Mouse (Mus musculus): ENCODE data around the gene Gdf1. TPM values are rescaled to one million over a fixed set of nuclear protein-coding genes. Genes with fewer than 3 reads are reported as not detected.

Gdf1 gene
- polyA plus RNA-seq (2012; rRNA removed) = 0.08 TPM in 1 of 2 replicates, not detected in the other

DNA sequence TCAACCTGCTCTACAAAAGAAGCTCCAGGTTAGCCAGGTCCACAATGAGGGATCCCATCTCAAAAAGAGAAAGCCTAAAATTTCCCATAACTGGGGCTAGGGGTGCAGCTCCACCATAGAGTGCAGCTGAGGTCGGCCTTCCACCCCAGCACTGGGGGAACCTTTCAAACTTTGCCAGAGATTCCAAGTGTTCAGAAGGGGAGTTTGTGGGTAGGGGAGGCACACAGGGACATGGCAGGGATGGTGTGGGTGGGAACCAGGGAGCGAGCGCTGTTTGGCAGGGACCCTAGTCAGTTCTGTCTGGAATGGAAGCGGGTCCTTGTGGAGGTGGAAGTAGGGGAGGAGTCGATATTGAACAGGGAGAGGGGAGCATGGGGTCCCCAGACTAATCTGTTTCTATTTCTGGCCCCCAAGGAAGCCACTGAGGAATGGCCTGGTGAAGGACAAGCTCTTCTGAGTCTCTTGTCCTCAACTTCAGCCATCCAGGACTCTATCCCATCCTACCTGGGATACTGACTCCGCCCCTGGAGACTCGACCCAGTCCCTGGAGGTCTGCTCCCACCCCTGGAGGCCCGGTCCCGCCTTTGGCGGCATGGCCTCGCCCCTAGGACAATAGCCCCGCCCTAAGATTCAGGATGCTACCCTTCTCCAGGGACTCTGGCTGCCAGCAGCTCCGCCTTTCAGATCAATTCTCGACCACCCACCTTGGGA is at the start of gene Gdf1:
Gene Gdf1 (plus strand): TSS at position 694 of the 711 bp plus-strand sequence.
- WGBS = 43% methylated on average over 14 of the region's 14 CpGs
- no peak within 1 kb of the TSS for H3K27ac ChIP-seq (ENCODE audit: insufficient read depth, low read depth, low read length)
- H3K36me3 ChIP-seq (ENCODE audit: control insufficient read depth, insufficient read depth, low read length) = peaks cover 3% of the 10 kb centered on the region; the same call in 1 of the 2 replicates
- no peaks in the 10 kb centered on the region for H3K27me3 ChIP-seq (replicated peaks; ENCODE audit: control insufficient read depth, insufficient read depth, low read length)
- H3K4me3 ChIP-seq (ENCODE audit: insufficient read depth, low read depth, low read length) = no peak within 1 kb of the TSS
- TF ChIP-seq CTCF (conservative IDR thresholded peaks at IDR 0.05; ENCODE audit: insufficient read depth, insufficient read length, low read depth, low read length) = no peak
- no peak for TF ChIP-seq POLR2A (IDR thresholded peaks at IDR 0.05; ENCODE audit: low read depth, low read length)
- DNase-seq = no peak
- no peaks in the 10 kb centered on the region for H3K4me1 ChIP-seq (ENCODE audit: control insufficient read depth, insufficient read depth, low read length)

DNA sequence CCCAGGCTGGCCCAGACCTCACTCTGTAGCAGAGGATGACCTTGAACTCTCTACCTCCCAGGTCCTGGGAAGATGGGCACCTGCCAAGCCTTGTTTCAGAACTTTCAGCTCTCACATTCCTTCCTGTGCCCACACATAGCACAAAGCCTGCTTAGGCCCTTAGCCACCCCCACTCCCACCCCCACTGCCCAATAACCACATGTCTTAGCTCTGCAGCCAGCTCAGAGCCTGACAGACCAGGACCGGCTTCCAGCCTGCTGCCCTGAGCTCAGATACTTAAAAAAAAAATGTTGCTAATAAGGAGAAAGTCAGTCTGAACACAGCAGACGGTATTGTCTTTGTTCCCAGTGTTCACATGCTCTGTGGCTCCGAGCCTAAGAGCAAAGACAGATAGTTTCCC is 48.6 kb upstream of the Gdf1 start:
- no peak for DNase-seq
- no peak overlapping the region for H3K27ac ChIP-seq (ENCODE audit: insufficient read depth, low read depth, low read length)
- WGBS = 50% methylated on average over 3 of the region's 3 CpGs
- TF ChIP-seq CTCF (conservative IDR thresholded peaks at IDR 0.05; ENCODE audit: insufficient read depth, insufficient read length, low read depth, low read length) (no peak), POLR2A (IDR thresholded peaks at IDR 0.05; ENCODE audit: low read depth, low read length) (no peak)
- peaks cover 4% of the 10 kb centered on the region; the same call in 1 of the 2 replicates for H3K4me1 ChIP-seq (ENCODE audit: control insufficient read depth, insufficient read depth, low read length)
- no peaks in the 10 kb centered on the region for H3K27me3 ChIP-seq (replicated peaks; ENCODE audit: control insufficient read depth, insufficient read depth, low read length)
- no peak overlapping the region for H3K4me3 ChIP-seq (ENCODE audit: insufficient read depth, low read depth, low read length)
- no peaks in the 10 kb centered on the region for H3K36me3 ChIP-seq (ENCODE audit: control insufficient read depth, insufficient read depth, low read length)

DNA sequence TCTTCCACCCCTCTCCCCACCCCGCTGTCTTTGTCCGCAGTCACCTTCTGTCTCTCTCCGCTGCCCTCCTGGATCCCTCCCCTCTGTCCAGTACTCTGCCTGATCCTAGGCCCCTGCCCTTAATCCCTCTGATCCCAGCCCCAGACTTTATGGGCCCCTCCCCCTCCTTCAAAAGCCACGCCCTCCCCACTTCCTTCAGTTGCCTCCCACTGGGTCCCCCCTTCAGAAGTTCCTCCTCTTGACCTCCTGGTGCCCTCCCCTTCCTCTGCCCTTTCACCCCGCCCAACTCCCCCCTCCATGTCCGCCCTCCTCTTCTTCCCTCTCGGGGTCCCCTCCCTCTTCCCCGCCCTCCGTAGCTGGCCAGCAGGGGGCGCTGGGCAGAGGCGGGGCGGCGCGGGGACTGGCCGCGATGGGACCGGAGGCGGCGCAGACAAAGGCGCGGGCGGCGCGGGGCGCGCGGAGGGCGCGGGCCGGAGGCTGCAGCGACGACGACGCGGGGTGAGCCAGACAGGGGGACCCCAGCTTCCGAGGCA is 46.9 kb upstream of the Gdf1 start, which contains the start of gene Homer3:
Gene Homer3 (plus strand): TSS at position 225 of the 533 bp plus-strand sequence.
- Histone ChIP-seq H3K27ac (ENCODE audit: insufficient read depth, low read depth, low read length) (peak within 1 kb of the TSS; percentile 7), H3K36me3 (ENCODE audit: control insufficient read depth, insufficient read depth, low read length) (no peaks in the 10 kb centered on the region)
- peak; percentile 94 for DNase-seq

GRCm38 (mm10) chr8:70283136-70284077 is 46.2 kb upstream of the Gdf1 start:
- H3K27ac ChIP-seq (ENCODE audit: insufficient read depth, low read depth, low read length) = 0 out of 2 replicates have a peak overlapping the region, but pooled peaks have one; percentile 7
- peaks cover 4% of the 10 kb centered on the region; the same call in 1 of the 2 replicates for H3K4me1 ChIP-seq (ENCODE audit: control insufficient read depth, insufficient read depth, low read length)
- H3K36me3 ChIP-seq (ENCODE audit: control insufficient read depth, insufficient read depth, low read length) = no peaks in the 10 kb centered on the region
- H3K4me3 ChIP-seq (ENCODE audit: insufficient read depth, low read depth, low read length) = peak overlapping the region; percentile 88
- peak; percentile 28 for DNase-seq
- TF ChIP-seq CTCF (conservative IDR thresholded peaks at IDR 0.05; ENCODE audit: insufficient read depth, insufficient read length, low read depth, low read length) (no peak), POLR2A (IDR thresholded peaks at IDR 0.05; ENCODE audit: low read depth, low read length) (no peak)
- WGBS = 2% methylated on average over 55 of the region's 55 CpGs
- H3K27me3 ChIP-seq (replicated peaks; ENCODE audit: control insufficient read depth, insufficient read depth, low read length) = no peaks in the 10 kb centered on the region

More for the DNA sequence above, 46.9 kb upstream of the Gdf1 start, which contains the start of gene Homer3:
- Histone ChIP-seq H3K27me3 (replicated peaks; ENCODE audit: control insufficient read depth, insufficient read depth, low read length) (no peaks in the 10 kb centered on the region), H3K4me1 (ENCODE audit: control insufficient read depth, insufficient read depth, low read length) (peaks cover 4% of the 10 kb centered on the region; the same call in 1 of the 2 replicates), H3K4me3 (ENCODE audit: insufficient read depth, low read depth, low read length) (peak within 1 kb of the TSS; percentile 88)
- TF ChIP-seq CTCF (conservative IDR thresholded peaks at IDR 0.05; ENCODE audit: insufficient read depth, insufficient read length, low read depth, low read length) (peak; percentile 60), POLR2A (IDR thresholded peaks at IDR 0.05; ENCODE audit: low read depth, low read length) (no peak)
- WGBS = 1% methylated on average over 32 of the region's 36 CpGs

DNA sequence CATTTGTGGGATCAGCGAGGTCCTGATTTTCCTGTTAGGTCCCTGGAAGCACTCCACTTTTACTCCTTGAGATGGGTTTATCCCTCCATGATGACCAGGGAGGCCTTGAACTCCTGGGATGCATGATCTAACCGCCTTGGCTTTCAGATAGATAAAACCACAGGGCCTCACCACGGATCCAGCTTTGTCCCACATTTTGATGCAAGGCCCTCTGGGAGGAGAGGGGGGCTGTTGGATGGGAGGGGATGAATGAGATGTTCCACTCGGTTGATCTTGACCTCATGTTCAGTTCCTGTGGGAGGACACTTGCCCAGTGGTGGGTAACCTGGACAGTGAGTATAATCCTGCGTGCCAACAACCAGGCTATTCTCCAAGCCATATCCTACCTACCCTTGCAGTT is 45.2 kb upstream of the Gdf1 start:
- DNase-seq = no peak
- 53% methylated on average over 5 of the region's 5 CpGs for WGBS
- Histone ChIP-seq H3K4me3 (ENCODE audit: insufficient read depth, low read depth, low read length) (no peak overlapping the region), H3K36me3 (ENCODE audit: control insufficient read depth, insufficient read depth, low read length) (no peaks in the 10 kb centered on the region), H3K4me1 (ENCODE audit: control insufficient read depth, insufficient read depth, low read length) (peaks cover 4% of the 10 kb centered on the region; the same call in 1 of the 2 replicates), H3K27ac (ENCODE audit: insufficient read depth, low read depth, low read length) (no peak overlapping the region), H3K27me3 (replicated peaks; ENCODE audit: control insufficient read depth, insufficient read depth, low read length) (no peaks in the 10 kb centered on the region)
- no peak for TF ChIP-seq CTCF (conservative IDR thresholded peaks at IDR 0.05; ENCODE audit: insufficient read depth, insufficient read length, low read depth, low read length)
- no peak for TF ChIP-seq POLR2A (IDR thresholded peaks at IDR 0.05; ENCODE audit: low read depth, low read length)

DNA sequence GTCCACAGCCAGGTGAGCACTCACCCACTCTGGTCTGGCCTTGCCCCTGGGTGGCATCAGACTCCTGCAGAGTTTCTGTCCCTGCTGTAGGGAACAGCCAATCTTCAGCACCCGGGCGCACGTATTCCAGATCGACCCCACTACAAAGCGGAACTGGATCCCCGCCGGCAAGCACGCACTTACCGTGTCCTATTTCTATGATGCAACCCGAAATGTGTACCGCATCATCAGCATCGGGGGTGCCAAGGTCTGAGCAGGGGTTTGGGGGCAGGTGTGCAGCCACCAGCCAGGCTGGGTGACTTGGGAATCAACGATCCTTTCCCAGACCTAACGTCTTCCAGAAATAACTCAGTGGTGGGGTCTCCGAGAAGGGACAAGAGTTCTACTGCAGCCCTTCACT is 44.3 kb upstream of the Gdf1 start:
- no peaks in the 10 kb centered on the region for H3K27me3 ChIP-seq (replicated peaks; ENCODE audit: control insufficient read depth, insufficient read depth, low read length)
- DNase-seq = no peak
- WGBS = 95% methylated on average over 15 of the region's 15 CpGs
- no peak overlapping the region for H3K27ac ChIP-seq (ENCODE audit: insufficient read depth, low read depth, low read length)
- no peaks in the 10 kb centered on the region for H3K36me3 ChIP-seq (ENCODE audit: control insufficient read depth, insufficient read depth, low read length)
- TF ChIP-seq POLR2A (IDR thresholded peaks at IDR 0.05; ENCODE audit: low read depth, low read length) = no peak
- H3K4me1 ChIP-seq (ENCODE audit: control insufficient read depth, insufficient read depth, low read length) = peaks cover 4% of the 10 kb centered on the region; the same call in 1 of the 2 replicates
- H3K4me3 ChIP-seq (ENCODE audit: insufficient read depth, low read depth, low read length) = no peak overlapping the region
